Comparison of ENCODE assay signal across 8 mouse cellular contexts in the genomic region with DNA sequence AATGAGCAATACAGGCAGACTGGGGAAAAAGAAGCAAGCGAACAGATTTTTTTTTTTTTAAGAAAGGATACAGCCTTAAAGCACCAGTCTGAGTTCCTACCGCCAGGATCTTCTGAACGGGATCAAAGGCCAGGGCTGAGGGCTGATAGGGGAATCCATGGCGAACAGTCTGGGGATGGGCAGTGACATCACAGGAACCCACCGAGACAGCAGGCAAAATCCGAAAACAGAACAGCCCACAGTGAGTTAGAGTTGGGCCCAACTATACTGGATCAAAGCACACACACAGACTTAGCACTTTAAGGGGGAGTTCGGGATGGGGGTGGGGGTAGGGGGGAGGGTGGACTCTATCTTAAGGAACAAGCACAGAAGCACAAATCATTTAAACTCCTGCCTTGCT. TPM values are rescaled to one million over a fixed set of nuclear protein-coding genes. Genes with fewer than 3 reads are reported as not detected.
DNase-seq lines count a peak whose midpoint lies in the region; ATAC-seq and TF ChIP-seq lines count a peak whose summit lies in the region.

No protein-coding gene starts in this region.

- no peaks in the 10 kb centered on the region; the same call in 1 of the 2 replicates for H3K36me3 ChIP-seq in heart, embryonic 14.5 days (ENCODE audit: control insufficient read depth, insufficient read depth, low read length)
- no peaks in the 10 kb centered on the region for H3K36me3 ChIP-seq in hindbrain, postnatal 0 days (ENCODE audit: insufficient read depth, low read length)
- peaks cover 4% of the 10 kb centered on the region; the same call in 1 of the 2 replicates for H3K36me3 ChIP-seq in midbrain, postnatal 0 days (ENCODE audit: insufficient read depth, low read length)

- WGBS in heart, embryonic 14.5 days: 6% methylated on average over 7 of the region's 7 CpGs
- 5% methylated on average over 7 of the region's 7 CpGs for WGBS in hindbrain, postnatal 0 days
- 3% methylated on average over 7 of the region's 7 CpGs for WGBS in midbrain, postnatal 0 days

- peak overlapping the region; percentile 91 for H3K9ac ChIP-seq in heart, embryonic 14.5 days (ENCODE audit: low read length)
- peak overlapping the region; percentile 96 for H3K9ac ChIP-seq in hindbrain, postnatal 0 days (replicated peaks; ENCODE audit: low read length)
- peak overlapping the region; percentile 98 for H3K9ac ChIP-seq in midbrain, postnatal 0 days (replicated peaks; ENCODE audit: low read length, poor library complexity, severe bottlenecking)

- peak overlapping the region; percentile 99 for H3K4me2 ChIP-seq in heart, embryonic 14.5 days (ENCODE audit: low read length)
- H3K4me2 ChIP-seq in hindbrain, postnatal 0 days (ENCODE audit: low read depth, low read length): peak overlapping the region; percentile 90
- H3K4me2 ChIP-seq in midbrain, postnatal 0 days (ENCODE audit: low read depth, low read length, poor library complexity, severe bottlenecking): peak overlapping the region; percentile 66

- no peak for ATAC-seq in heart, embryonic 14.5 days (ENCODE audit: insufficient number of reproducible peaks, insufficient read depth, low FRiP score, low read depth)
- ATAC-seq in hindbrain, postnatal 0 days: no peak
- no peak for ATAC-seq in midbrain, postnatal 0 days (ENCODE audit: low FRiP score)
- ATAC-seq in granulocyte monocyte progenitor cell, adult 5-6 weeks (replicated peaks; ENCODE audit: poor library complexity, severe bottlenecking): no peak

- no peak overlapping the region for H3K27ac ChIP-seq in heart, embryonic 14.5 days (replicated peaks in 1 of 2; ENCODE audit: control insufficient read depth in 1 of 2, insufficient read depth in 1 of 2, low read depth in 2 of 2, low read length in 2 of 2)
- no peak overlapping the region for H3K27ac ChIP-seq in cortical plate, adult 2 months (ENCODE audit: insufficient read depth, low read length)
- no peak overlapping the region for H3K27ac ChIP-seq in hindbrain, postnatal 0 days
- H3K27ac ChIP-seq in midbrain, postnatal 0 days (ENCODE audit: low read depth, low read length): no peak overlapping the region

- no peaks in the 10 kb centered on the region for H3K27me3 ChIP-seq in heart, embryonic 14.5 days (ENCODE audit: control insufficient read depth, insufficient read depth, low read length)
- no peaks in the 10 kb centered on the region for H3K27me3 ChIP-seq in hindbrain, postnatal 0 days (ENCODE audit: insufficient read depth, low read length)
- no peaks in the 10 kb centered on the region for H3K27me3 ChIP-seq in midbrain, postnatal 0 days (ENCODE audit: insufficient read depth, low read length)

- peaks cover 0 to 9% of the 10 kb centered on the region in 2 experiments; a peak in 1 of 4 replicates for H3K4me1 ChIP-seq in heart, embryonic 14.5 days (ENCODE audit: control insufficient read depth in 2 of 2, insufficient read depth in 2 of 2, low read length in 2 of 2)
- peaks cover 2% of the 10 kb centered on the region for H3K4me1 ChIP-seq in cortical plate, adult 2 months (ENCODE audit: control insufficient read depth, insufficient read depth, low read length)
- H3K4me1 ChIP-seq in hindbrain, postnatal 0 days (ENCODE audit: insufficient read depth, low read length): peaks cover 5% of the 10 kb centered on the region; the same call in 1 of the 2 replicates
- H3K4me1 ChIP-seq in midbrain, postnatal 0 days (ENCODE audit: insufficient read depth, low read length): no peaks in the 10 kb centered on the region

- TF ChIP-seq CTCF in cortical plate, adult 2 months (IDR thresholded peaks at IDR 0.05; ENCODE audit: extremely low read depth, insufficient read depth, low read length): no peak
- TF ChIP-seq CTCF in hindbrain, postnatal 0 days (IDR thresholded peaks at IDR 0.05; ENCODE audit: low read depth): no peak
- TF ChIP-seq CTCF in midbrain, postnatal 0 days (IDR thresholded peaks at IDR 0.05): no peak

- DNase-seq in heart, adult 18-20 months: no peak
- peak; percentile 23 for DNase-seq in hindbrain, postnatal 0 days (ENCODE audit: low spot score)
- DNase-seq in midbrain, postnatal 0 days (ENCODE audit: low spot score): no peak
- DNase-seq in thymus, postnatal 4 days: no peak
- no peak for DNase-seq in T-cell, adult 2 months (ENCODE audit: low spot score)

- no peak for TF ChIP-seq POLR2A in cortical plate, adult 2 months (IDR thresholded peaks at IDR 0.05; ENCODE audit: extremely low read depth, insufficient read depth, low read length)

- peak overlapping the region; percentile 20 to 86; a peak in 3 of 4 replicates for H3K4me3 ChIP-seq in heart, embryonic 14.5 days (ENCODE audit: control insufficient read depth in 1 of 2, insufficient read depth in 1 of 2, low read depth in 1 of 2, low read length in 2 of 2)
- peak overlapping the region; percentile 71 for H3K4me3 ChIP-seq in cortical plate, adult 2 months (ENCODE audit: insufficient read depth, low read length)
- H3K4me3 ChIP-seq in hindbrain, postnatal 0 days (ENCODE audit: low read length): peak overlapping the region; percentile 94
- H3K4me3 ChIP-seq in midbrain, postnatal 0 days (ENCODE audit: low read depth, low read length): peak overlapping the region; percentile 93

- H3K9me3 ChIP-seq in heart, embryonic 14.5 days (ENCODE audit: control insufficient read depth, low read length): no peaks in the 10 kb centered on the region
- no peaks in the 10 kb centered on the region for H3K9me3 ChIP-seq in hindbrain, postnatal 0 days (ENCODE audit: low read length)
- no peaks in the 10 kb centered on the region for H3K9me3 ChIP-seq in midbrain, postnatal 0 days (ENCODE audit: low read length)

RNA-seq across cellular contexts. Expression of a gene that starts 1.8 kb away (rescaled TPM):
- 4.7 and 4.9 TPM in 2 replicates for polyA plus RNA-seq in heart, embryonic 14.5 days (2014; fragmentation: Nextera tagmentation; extraction: Ambion mirVana)
- total RNA-seq in heart, adult 18-20 months (2021): 10 to 100 TPM; 11.4 to 13.0 TPM
- polyA plus RNA-seq in cortical plate, adult 2 months (2012; rRNA removed): 31.9 and 36.5 TPM in 2 replicates
- total RNA-seq in hindbrain, postnatal 0 days (2014; rRNA removed): 41.7 and 51.4 TPM in 2 replicates
- polyA plus RNA-seq in hindbrain, postnatal 0 days (2015; fragmentation: Nextera tagmentation; extraction: Ambion mirVana): 6.8 and 8.2 TPM in 2 replicates
- 52.7 and 58.4 TPM in 2 replicates for total RNA-seq in midbrain, postnatal 0 days (2014; rRNA removed)
- polyA plus RNA-seq in midbrain, postnatal 0 days (2015; fragmentation: Nextera tagmentation; extraction: Ambion mirVana): 6.8 and 8.0 TPM in 2 replicates
- total RNA-seq in granulocyte monocyte progenitor cell, adult 5-6 weeks (2014; fragmentation: Nextera tagmentation): 55.8 and 62.7 TPM in 2 replicates
- 51.3 and 55.9 TPM in 2 replicates for total RNA-seq in granulocyte monocyte progenitor cell, adult 5-6 weeks (2017)
